Mouse (Mus musculus) CD4-positive, CD25-positive, alpha-beta regulatory T cell, adult 2 months (primary cell): ENCODE results near the gene Pacrg.
A peak's percentile ranks its signal among the peaks of the same experiment; 100 is the strongest.

Experiments
- DNase-seq: peaks from one replicate; pipeline ENCODE4 v3.0.0-alpha.2; 2012; ENCODE audit warnings: low read depth, low spot score

Pacrg gene

GRCm38 (mm10) chr17:10374316-10374715, 465.8 kb downstream of the Pacrg start:
- DNase-seq: no peak

GRCm38 (mm10) chr17:10373727-10374126, 466.4 kb downstream of the Pacrg start:
- DNase-seq: no peak

- DNase-seq: no peak
Observed at GRCm38 (mm10) chr17:10372001-10372785, 467.9 kb downstream of the Pacrg start.

GRCm38 (mm10) chr17:10371472-10371871, 468.6 kb downstream of the Pacrg start:
- peak; percentile 7 for DNase-seq

GRCm38 (mm10) chr17:10370660-10371130, 469.4 kb downstream of the Pacrg start:
- no peak for DNase-seq

GRCm38 (mm10) chr17:10369961-10370659, 470.0 kb downstream of the Pacrg start:
- no peak for DNase-seq

- DNase-seq: no peak
Observed at GRCm38 (mm10) chr17:10367044-10367443, 473.1 kb downstream of the Pacrg start.

DNA sequence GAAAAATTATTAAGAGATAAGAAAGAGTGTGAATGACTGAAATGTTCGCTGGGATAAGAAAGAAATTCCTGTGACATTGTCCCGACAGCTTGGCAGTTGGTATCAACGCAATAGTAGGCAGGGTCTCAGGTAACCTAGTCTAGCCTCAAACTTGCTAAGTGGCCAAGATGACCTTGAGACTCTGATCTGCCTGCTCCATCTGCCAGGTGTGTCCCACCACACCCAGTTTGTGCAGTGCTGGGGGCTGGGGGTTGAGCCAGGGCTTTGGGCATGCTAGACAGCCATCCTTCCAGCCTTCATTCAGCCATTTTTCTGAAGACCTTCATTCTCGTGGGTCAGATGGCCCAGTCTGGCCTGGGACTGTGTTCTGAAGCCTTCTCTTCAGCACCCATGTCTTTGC, 473.5 kb downstream of the Pacrg start:
- DNase-seq: no peak

- no peak for DNase-seq
Observed at GRCm38 (mm10) chr17:10365501-10366482, 474.3 kb downstream of the Pacrg start.

DNA sequence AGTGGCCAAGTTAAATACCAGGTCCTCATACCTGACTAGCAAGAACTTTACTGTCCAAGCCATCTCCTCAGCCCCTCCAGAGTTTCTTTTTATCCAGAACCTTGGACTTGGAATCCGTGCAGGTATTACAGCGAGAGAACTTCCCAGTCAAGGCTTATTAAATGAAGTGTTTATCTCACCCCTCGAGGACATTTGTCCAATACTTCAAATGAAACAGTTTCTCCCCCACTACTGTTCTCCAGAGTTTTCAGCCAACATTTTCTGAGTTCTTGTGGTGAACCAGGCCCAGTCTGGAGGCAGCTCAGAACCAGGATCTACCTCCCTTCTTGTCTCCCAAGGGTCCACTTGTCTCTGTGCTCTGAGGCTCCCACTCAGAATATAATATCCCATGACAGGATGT, 477.0 kb downstream of the Pacrg start:
- no peak for DNase-seq

- no peak for DNase-seq
Observed at GRCm38 (mm10) chr17:10361882-10362291, 478.2 kb downstream of the Pacrg start.

DNA sequence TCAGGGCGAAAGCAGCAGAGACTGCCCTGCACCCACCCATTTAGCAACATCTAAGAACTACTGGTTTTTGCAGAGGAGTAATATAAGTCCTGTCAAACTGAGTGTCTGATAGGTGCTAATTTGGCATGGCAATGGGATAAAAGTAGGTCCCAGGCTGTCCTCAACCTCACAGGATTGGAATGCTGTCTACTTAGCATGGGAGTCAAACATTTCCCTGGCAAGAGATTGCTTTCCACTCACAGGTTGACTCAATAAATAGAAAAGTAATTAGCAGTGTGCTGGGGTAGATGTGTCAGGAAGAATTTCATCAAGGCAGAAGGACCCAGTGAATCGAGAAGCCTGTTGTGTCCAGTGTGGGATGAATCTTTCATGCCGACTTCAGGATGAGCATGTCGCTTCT, 479.4 kb downstream of the Pacrg start:
- no peak for DNase-seq

DNA sequence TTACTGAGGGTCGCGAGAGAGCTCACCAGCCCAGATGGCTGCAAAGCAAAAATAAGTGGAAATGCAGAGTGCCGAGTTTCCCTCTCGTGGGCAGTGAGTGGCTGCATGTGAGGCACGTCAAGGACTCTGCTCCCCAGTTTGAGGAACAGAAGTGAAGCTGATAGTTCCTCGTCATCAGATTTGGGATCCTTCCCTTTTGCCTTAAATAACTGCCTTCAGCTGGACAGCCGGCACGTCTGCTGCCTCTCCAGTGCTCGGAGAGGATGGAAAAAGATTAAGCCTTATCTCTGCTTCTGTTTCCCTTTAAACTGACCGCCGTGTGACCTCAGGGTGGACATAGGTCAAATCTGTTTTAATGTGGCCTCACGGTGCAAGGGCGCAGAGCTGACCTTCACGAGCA, 480.6 kb downstream of the Pacrg start:
- no peak for DNase-seq

DNA sequence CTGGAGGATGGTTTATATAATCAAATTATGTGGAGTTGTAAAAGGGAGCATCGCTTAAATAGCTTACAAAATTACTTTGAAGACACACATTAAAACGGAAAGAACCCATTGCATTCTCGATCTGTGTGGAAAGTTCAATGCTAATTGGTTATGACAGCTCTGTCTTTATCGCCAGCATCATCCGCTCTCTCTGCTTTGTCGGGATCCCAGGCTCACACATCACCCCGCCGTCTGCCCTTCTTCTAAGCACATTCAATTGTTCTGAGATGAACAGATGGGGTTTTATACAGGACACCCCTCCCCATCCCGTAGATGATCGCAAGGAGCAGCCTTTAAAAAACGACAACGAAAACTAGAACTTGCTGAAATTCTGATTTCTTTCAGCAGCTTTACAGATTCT, 482.8 kb downstream of the Pacrg start:
- DNase-seq: no peak

DNA sequence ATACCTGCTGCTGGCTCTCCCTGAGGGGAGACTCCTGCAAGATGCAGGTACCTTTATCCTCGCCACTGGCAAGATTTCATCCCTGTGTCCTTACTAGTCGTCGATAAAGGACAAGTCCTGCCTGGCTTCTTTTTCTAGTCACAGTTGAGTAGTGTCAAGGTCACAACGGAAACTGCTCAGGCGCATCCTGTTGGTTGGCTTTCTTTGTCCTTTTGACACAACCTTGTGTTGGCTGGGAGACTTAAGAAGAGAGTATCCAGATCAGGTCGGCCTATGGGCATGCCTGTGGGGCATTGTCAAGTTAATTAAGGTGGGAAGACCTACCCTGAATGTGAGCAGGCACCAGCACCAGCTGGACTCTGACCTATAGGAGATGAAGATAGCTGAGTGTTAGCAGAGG, 483.8 kb downstream of the Pacrg start:
- no peak for DNase-seq

GRCm38 (mm10) chr17:10355746-10356145, 484.4 kb downstream of the Pacrg start:
- DNase-seq: no peak
